Mouse (Mus musculus): ENCODE measurements at regions not wholly inside any gene's neighbourhood (a gene's known extent, or its start where the extent isn't known, plus 50 kb on each side); places are given as distances from the start of the nearest gene placed in this dataset.
A peak's percentile ranks its signal among the peaks of the same experiment; 100 is the strongest.

- Histone ChIP-seq H3K9ac (ENCODE audit: low read length) (no peak overlapping the region), H3K4me3 (ENCODE audit: low read depth, low read length) (0 out of 2 replicates have a peak overlapping the region, but pooled peaks have one; percentile 10), H3K9me3 (ENCODE audit: control insufficient read depth, low read length) (no peaks in the 10 kb centered on the region), H3K36me3 (ENCODE audit: control insufficient read depth, insufficient read depth, low read length) (no peaks in the 10 kb centered on the region), H3K4me1 (ENCODE audit: control insufficient read depth, insufficient read depth, low read length) (peaks cover 8% of the 10 kb centered on the region), H3K27me3 (ENCODE audit: control insufficient read depth, insufficient read depth, low read length) (0 out of 2 replicates have a peak, but pooled peaks cover 6% of the 10 kb centered on the region), H3K4me2 (peak overlapping the region; percentile 35), H3K27ac (ENCODE audit: low read depth, low read length) (no peak overlapping the region)
- DNase-seq (ENCODE audit: low spot score, missing footprints) (peak; percentile 90), ATAC-seq (ENCODE audit: low FRiP score) (peak; percentile 74)
- 21% methylated on average over 13 of the region's 13 CpGs for WGBS
Measured at GRCm38 (mm10) chr17:85873853-85874586, 185.9 kb upstream of the Six2 start.

- ATAC-seq (ENCODE audit: low FRiP score) = no peak
- Histone ChIP-seq H3K27me3 (ENCODE audit: control insufficient read depth, insufficient read depth, low read length) (0 out of 2 replicates have a peak, but pooled peaks cover 6% of the 10 kb centered on the region), H3K4me1 (ENCODE audit: control insufficient read depth, insufficient read depth, low read length) (peaks cover 8% of the 10 kb centered on the region), H3K9me3 (ENCODE audit: control insufficient read depth, low read length) (no peaks in the 10 kb centered on the region), H3K36me3 (ENCODE audit: control insufficient read depth, insufficient read depth, low read length) (no peaks in the 10 kb centered on the region), H3K4me3 (ENCODE audit: low read depth, low read length) (no peak overlapping the region), H3K4me2 (no peak overlapping the region), H3K9ac (ENCODE audit: low read length) (no peak overlapping the region), H3K27ac (ENCODE audit: low read depth, low read length) (no peak overlapping the region)
- WGBS = 71% methylated on average over 6 of the region's 6 CpGs
- no peak for DNase-seq (ENCODE audit: low spot score, missing footprints)
Measured at GRCm38 (mm10) chr17:85872903-85873413, 184.9 kb upstream of the Six2 start.

GRCm38 (mm10) chr17:85870406-85870805 lies 182.3 kb upstream of the Six2 start:
- no peak overlapping the region for H3K9ac ChIP-seq (ENCODE audit: low read length)
- ATAC-seq (ENCODE audit: low FRiP score) = no peak
- no peaks in the 10 kb centered on the region for H3K36me3 ChIP-seq (ENCODE audit: control insufficient read depth, insufficient read depth, low read length)
- H3K27me3 ChIP-seq (ENCODE audit: control insufficient read depth, insufficient read depth, low read length) = 0 out of 2 replicates have a peak, but pooled peaks cover 6% of the 10 kb centered on the region
- WGBS = 61% methylated on average over 8 of the region's 8 CpGs
- H3K4me3 ChIP-seq (ENCODE audit: low read depth, low read length) = no peak overlapping the region
- H3K4me2 ChIP-seq = no peak overlapping the region
- no peaks in the 10 kb centered on the region for H3K9me3 ChIP-seq (ENCODE audit: control insufficient read depth, low read length)
- no peak for DNase-seq (ENCODE audit: low spot score, missing footprints)
- H3K4me1 ChIP-seq (ENCODE audit: control insufficient read depth, insufficient read depth, low read length) = peaks cover 8% of the 10 kb centered on the region
- no peak overlapping the region for H3K27ac ChIP-seq (ENCODE audit: low read depth, low read length)

- Histone ChIP-seq H3K27ac (ENCODE audit: low read depth, low read length) (no peak overlapping the region), H3K4me2 (no peak overlapping the region), H3K4me3 (ENCODE audit: low read depth, low read length) (no peak overlapping the region), H3K9ac (ENCODE audit: low read length) (no peak overlapping the region), H3K27me3 (ENCODE audit: control insufficient read depth, insufficient read depth, low read length) (0 out of 2 replicates have a peak, but pooled peaks cover 3% of the 10 kb centered on the region), H3K36me3 (ENCODE audit: control insufficient read depth, insufficient read depth, low read length) (no peaks in the 10 kb centered on the region), H3K4me1 (ENCODE audit: control insufficient read depth, insufficient read depth, low read length) (peaks cover 2% of the 10 kb centered on the region), H3K9me3 (ENCODE audit: control insufficient read depth, low read length) (no peaks in the 10 kb centered on the region)
- WGBS = 38% methylated on average over 5 of the region's 5 CpGs
- DNase-seq (ENCODE audit: low spot score, missing footprints) (no peak), ATAC-seq (ENCODE audit: low FRiP score) (no peak)
Measured at GRCm38 (mm10) chr17:85869179-85869578, 181.1 kb upstream of the Six2 start.

- H3K9ac ChIP-seq (ENCODE audit: low read length) = no peak overlapping the region
- DNase-seq (ENCODE audit: low spot score, missing footprints) = no peak
- no peak overlapping the region for H3K27ac ChIP-seq (ENCODE audit: low read depth, low read length)
Measured at GRCm38 (mm10) chr17:85867945-85868616, 180.0 kb upstream of the Six2 start.

GRCm38 (mm10) chr17:85866581-85866980 lies 178.5 kb upstream of the Six2 start:
- no peak overlapping the region for H3K27ac ChIP-seq (ENCODE audit: low read depth, low read length)
- 68% methylated on average over 3 of the region's 3 CpGs for WGBS
- no peak for ATAC-seq (ENCODE audit: low FRiP score)
- no peaks in the 10 kb centered on the region for H3K36me3 ChIP-seq (ENCODE audit: control insufficient read depth, insufficient read depth, low read length)
- no peaks in the 10 kb centered on the region for H3K9me3 ChIP-seq (ENCODE audit: control insufficient read depth, low read length)
- DNase-seq (ENCODE audit: low spot score, missing footprints) = no peak
- peaks cover 2% of the 10 kb centered on the region for H3K4me1 ChIP-seq (ENCODE audit: control insufficient read depth, insufficient read depth, low read length)
- H3K9ac ChIP-seq (ENCODE audit: low read length) = no peak overlapping the region
- no peak overlapping the region for H3K4me2 ChIP-seq
- H3K27me3 ChIP-seq (ENCODE audit: control insufficient read depth, insufficient read depth, low read length) = no peaks in the 10 kb centered on the region
- H3K4me3 ChIP-seq (ENCODE audit: low read depth, low read length) = no peak overlapping the region

More at GRCm38 (mm10) chr17:85867945-85868616, 180.0 kb upstream of the Six2 start:
- ATAC-seq (ENCODE audit: low FRiP score) = 0 out of 2 replicates have a peak, but pooled peaks have one; percentile 35
- Histone ChIP-seq H3K27me3 (ENCODE audit: control insufficient read depth, insufficient read depth, low read length) (0 out of 2 replicates have a peak, but pooled peaks cover 3% of the 10 kb centered on the region), H3K4me2 (no peak overlapping the region), H3K36me3 (ENCODE audit: control insufficient read depth, insufficient read depth, low read length) (no peaks in the 10 kb centered on the region), H3K9me3 (ENCODE audit: control insufficient read depth, low read length) (no peaks in the 10 kb centered on the region), H3K4me3 (ENCODE audit: low read depth, low read length) (no peak overlapping the region), H3K4me1 (ENCODE audit: control insufficient read depth, insufficient read depth, low read length) (peaks cover 2% of the 10 kb centered on the region)
- 88% methylated on average over 12 of the region's 12 CpGs for WGBS

GRCm38 (mm10) chr17:85865940-85866339 lies 177.9 kb upstream of the Six2 start:
- Histone ChIP-seq H3K27me3 (ENCODE audit: control insufficient read depth, insufficient read depth, low read length) (no peaks in the 10 kb centered on the region), H3K4me1 (ENCODE audit: control insufficient read depth, insufficient read depth, low read length) (peaks cover 2% of the 10 kb centered on the region), H3K27ac (ENCODE audit: low read depth, low read length) (no peak overlapping the region), H3K9me3 (ENCODE audit: control insufficient read depth, low read length) (no peaks in the 10 kb centered on the region), H3K4me3 (ENCODE audit: low read depth, low read length) (no peak overlapping the region), H3K36me3 (ENCODE audit: control insufficient read depth, insufficient read depth, low read length) (no peaks in the 10 kb centered on the region), H3K4me2 (no peak overlapping the region), H3K9ac (ENCODE audit: low read length) (no peak overlapping the region)
- ATAC-seq (ENCODE audit: low FRiP score) = no peak
- 92% methylated on average over 4 of the region's 4 CpGs for WGBS
- DNase-seq (ENCODE audit: low spot score, missing footprints) = peak; percentile 83

DNA sequence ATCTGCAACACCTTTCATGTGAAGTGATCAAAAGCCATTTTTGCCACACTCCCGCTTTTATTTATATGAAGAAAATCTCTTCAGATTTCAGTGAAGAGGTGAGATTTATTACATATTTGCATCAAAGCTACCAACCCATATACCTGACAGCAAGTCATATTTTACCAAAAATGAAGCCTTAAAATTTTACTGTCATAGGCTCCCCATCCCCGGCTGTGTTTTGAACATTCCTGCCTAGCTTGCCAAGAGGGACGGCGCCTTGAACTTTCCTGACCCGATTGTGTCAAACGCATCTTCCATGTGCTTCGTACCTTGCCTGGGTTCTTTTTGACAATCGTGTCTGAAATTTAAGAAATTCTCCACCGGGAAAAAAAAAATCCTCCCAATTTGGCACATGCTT lies 173.3 kb upstream of the Six2 start:
- H3K4me2 ChIP-seq = no peak overlapping the region
- DNase-seq (ENCODE audit: low spot score, missing footprints) (peak; percentile 64), ATAC-seq (ENCODE audit: low FRiP score) (no peak)
- H3K27ac ChIP-seq (ENCODE audit: low read depth, low read length) = no peak overlapping the region
- no peaks in the 10 kb centered on the region for H3K9me3 ChIP-seq (ENCODE audit: control insufficient read depth, low read length)
- 91% methylated on average over 9 of the region's 9 CpGs for WGBS
- no peaks in the 10 kb centered on the region for H3K27me3 ChIP-seq (ENCODE audit: control insufficient read depth, insufficient read depth, low read length)
- no peaks in the 10 kb centered on the region for H3K36me3 ChIP-seq (ENCODE audit: control insufficient read depth, insufficient read depth, low read length)
- H3K4me3 ChIP-seq (ENCODE audit: low read depth, low read length) = no peak overlapping the region
- H3K9ac ChIP-seq (ENCODE audit: low read length) = no peak overlapping the region
- H3K4me1 ChIP-seq (ENCODE audit: control insufficient read depth, insufficient read depth, low read length) = no peaks in the 10 kb centered on the region

DNA sequence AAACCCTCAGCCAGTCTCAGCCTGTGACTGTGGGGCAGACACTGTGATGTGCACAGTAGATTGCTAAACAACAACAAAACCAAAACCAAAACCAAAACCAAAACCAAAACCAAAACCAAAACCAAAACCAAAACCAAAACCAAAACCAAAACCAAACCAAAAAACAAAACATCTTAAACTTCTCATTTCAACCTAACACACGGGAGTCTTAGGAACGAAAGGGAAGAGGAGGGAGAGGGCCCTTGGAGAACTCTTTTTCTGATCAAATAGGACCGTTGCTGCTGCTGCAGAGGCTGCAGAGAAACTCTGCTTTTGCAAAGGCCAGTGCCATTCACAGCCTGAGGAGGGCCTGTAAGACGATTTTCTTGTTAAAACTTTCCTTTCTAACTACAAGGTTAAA lies 172.7 kb upstream of the Six2 start:
- Histone ChIP-seq H3K4me2 (no peak overlapping the region), H3K4me1 (ENCODE audit: control insufficient read depth, insufficient read depth, low read length) (no peaks in the 10 kb centered on the region), H3K4me3 (ENCODE audit: low read depth, low read length) (no peak overlapping the region), H3K9ac (ENCODE audit: low read length) (no peak overlapping the region), H3K27ac (ENCODE audit: low read depth, low read length) (no peak overlapping the region), H3K9me3 (ENCODE audit: control insufficient read depth, low read length) (no peaks in the 10 kb centered on the region), H3K36me3 (ENCODE audit: control insufficient read depth, insufficient read depth, low read length) (no peaks in the 10 kb centered on the region), H3K27me3 (ENCODE audit: control insufficient read depth, insufficient read depth, low read length) (no peaks in the 10 kb centered on the region)
- no peak for ATAC-seq (ENCODE audit: low FRiP score)
- DNase-seq (ENCODE audit: low spot score, missing footprints) = no peak
- 64% methylated on average over 4 of the region's 4 CpGs for WGBS

Data from midbrain, embryonic 11.5 days (tissue).